Mouse (Mus musculus): ENCODE measurements around the gene Yy1. TPM values are rescaled to one million over a fixed set of nuclear protein-coding genes. Genes with fewer than 3 reads are reported as not detected.
A peak's percentile ranks its signal among the peaks of the same experiment; 100 is the strongest.

The Yy1 gene
- 13.0 and 14.4 TPM in 2 replicates for polyA plus RNA-seq (2016; fragmentation: Nextera tagmentation; extraction: Ambion mirVana)

DNA sequence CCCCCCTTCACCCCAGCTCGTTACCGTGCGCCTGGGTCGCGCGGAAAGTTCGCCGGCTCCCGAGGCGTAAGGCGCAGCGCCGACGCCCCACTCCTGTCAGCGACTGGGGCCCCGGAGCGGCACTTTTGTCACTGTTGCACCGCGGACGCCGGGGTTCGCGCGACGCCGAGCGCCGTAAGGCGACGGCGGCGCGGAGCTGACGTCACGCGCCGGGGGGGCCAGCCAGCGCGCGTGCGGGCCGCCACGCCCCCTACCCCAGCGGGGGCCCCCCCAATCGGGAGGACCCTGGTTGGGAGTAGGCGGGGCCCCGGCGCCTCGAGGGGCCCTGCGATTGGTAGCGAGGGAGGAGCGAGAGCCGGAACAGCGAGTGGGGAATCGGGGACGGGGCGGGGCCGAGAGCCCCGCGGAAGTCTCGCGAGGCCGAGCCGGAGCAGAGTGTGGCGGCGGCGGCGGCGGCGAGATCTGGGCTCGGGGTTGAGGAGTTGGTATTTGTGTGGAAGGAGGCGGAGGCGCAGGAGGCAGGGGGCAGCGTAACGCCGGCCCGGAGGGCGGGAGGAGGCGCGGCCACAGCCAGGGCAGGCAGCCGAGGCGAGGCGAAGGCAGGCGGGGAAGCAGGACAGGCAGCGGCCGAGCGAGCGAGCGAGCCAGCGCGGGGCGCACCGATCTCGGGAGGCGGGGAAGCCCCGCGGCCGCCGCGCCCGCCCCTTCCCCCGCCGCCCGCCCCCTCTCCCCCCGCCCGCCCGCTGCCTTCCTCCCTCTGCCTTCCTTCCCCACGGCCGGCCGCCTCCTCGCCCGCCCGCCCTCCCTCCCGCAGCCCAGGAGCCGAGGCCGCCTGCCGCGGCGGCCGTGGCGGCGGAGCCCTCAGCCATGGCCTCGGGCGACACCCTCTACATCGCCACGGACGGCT is at the start of gene Yy1:
Gene Yy1 (plus strand): TSS at position 428 of the 907 bp plus-strand sequence.
- Histone ChIP-seq H3K4me3 (peak within 1 kb of the TSS; percentile 100), H3K27ac (replicated peaks) (peak within 1 kb of the TSS; percentile 97), H3K36me3 (peaks cover 17% of the 10 kb centered on the region), H3K9me3 (replicated peaks) (no peaks in the 10 kb centered on the region), H3K27me3 (ENCODE audit: low read depth, poor library complexity, severe bottlenecking) (no peaks in the 10 kb centered on the region), H3K4me1 (peaks cover 36% of the 10 kb centered on the region)
- DNase-seq (ENCODE audit: low spot score): peak; percentile 99
- WGBS: under 1% methylated on average over 105 of the region's 127 CpGs

DNA sequence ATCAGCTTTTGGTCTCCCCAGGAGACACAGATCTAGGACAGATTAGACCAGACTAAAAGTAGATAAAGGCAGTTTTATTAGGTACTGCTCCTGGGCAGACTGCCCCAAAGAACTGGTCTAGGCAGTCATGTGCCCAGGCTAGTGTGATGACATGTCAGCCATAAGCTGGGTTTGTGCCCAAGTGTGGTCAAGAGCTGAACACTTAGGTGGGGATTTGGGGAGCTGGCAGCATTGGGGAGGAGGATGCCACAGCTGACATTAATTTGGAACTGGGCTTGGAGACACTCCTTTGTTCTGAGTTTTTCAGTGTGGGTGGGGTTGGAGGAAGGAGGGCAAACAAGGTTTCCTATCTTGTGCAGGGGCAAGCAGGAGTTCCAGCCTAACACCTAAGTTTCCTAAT is 46.8 kb upstream of the Yy1 start:
- H3K4me1 ChIP-seq: peaks cover 4% of the 10 kb centered on the region; the same call in 1 of the 2 replicates
- H3K9me3 ChIP-seq (replicated peaks): no peaks in the 10 kb centered on the region
- H3K36me3 ChIP-seq: no peaks in the 10 kb centered on the region
- DNase-seq (ENCODE audit: low spot score): peak; percentile 10
- H3K4me3 ChIP-seq: no peak overlapping the region
- H3K27ac ChIP-seq (replicated peaks): no peak overlapping the region
- no peaks in the 10 kb centered on the region for H3K27me3 ChIP-seq (ENCODE audit: low read depth, poor library complexity, severe bottlenecking)

DNA sequence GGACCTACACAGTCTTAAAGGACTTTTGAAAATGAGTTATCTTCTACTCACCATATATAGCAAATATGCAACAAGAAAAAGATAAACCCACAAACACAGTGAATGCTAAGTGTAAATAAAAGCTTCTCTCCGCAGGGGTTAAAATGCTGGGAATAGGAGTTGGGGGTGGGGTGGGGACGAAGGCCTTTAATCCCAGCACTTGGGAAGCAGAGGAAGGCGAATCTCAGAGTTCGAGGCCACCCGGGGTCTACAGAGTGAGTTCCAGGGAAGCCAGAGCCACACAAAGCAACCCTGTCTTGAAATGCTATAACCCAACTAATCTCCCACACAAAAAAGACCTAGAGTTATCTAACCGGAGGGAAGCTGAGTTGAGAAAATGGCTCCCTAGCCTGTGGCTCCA is 43.8 kb upstream of the Yy1 start:
- H3K36me3 ChIP-seq: no peaks in the 10 kb centered on the region
- no peak for DNase-seq (ENCODE audit: low spot score)
- H3K9me3 ChIP-seq (replicated peaks): no peaks in the 10 kb centered on the region
- H3K4me3 ChIP-seq: no peak overlapping the region
- H3K4me1 ChIP-seq: peaks cover 12% of the 10 kb centered on the region
- H3K27me3 ChIP-seq (ENCODE audit: low read depth, poor library complexity, severe bottlenecking): no peaks in the 10 kb centered on the region
- no peak overlapping the region for H3K27ac ChIP-seq (replicated peaks)
- WGBS: 62% methylated on average over 6 of the region's 6 CpGs

DNA sequence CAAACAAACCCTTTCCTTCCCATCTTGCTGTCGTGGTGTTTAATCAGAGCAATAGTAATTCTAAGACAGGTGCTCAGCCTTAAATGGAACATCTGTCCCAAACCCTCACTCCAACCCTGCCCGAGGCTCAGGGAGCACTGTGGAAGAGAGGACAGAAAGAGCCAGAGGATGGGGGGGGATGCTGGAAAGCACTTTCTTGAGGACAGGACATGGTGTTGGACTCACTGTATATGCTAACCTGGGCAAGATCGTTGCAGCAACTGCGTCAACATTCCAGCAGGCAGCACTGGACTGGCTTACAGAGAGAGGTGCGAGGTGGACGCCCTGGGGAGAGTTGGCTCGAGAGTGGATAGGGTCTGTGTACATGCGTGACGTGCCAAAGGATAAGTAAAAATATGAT is 43.3 kb upstream of the Yy1 start:
- peaks cover 12% of the 10 kb centered on the region for H3K4me1 ChIP-seq
- H3K36me3 ChIP-seq: no peaks in the 10 kb centered on the region
- peak; percentile 8 for DNase-seq (ENCODE audit: low spot score)
- H3K4me3 ChIP-seq: no peak overlapping the region
- no peaks in the 10 kb centered on the region for H3K9me3 ChIP-seq (replicated peaks)
- 88% methylated on average over 9 of the region's 9 CpGs for WGBS
- H3K27me3 ChIP-seq (ENCODE audit: low read depth, poor library complexity, severe bottlenecking): no peaks in the 10 kb centered on the region
- H3K27ac ChIP-seq (replicated peaks): no peak overlapping the region

DNA sequence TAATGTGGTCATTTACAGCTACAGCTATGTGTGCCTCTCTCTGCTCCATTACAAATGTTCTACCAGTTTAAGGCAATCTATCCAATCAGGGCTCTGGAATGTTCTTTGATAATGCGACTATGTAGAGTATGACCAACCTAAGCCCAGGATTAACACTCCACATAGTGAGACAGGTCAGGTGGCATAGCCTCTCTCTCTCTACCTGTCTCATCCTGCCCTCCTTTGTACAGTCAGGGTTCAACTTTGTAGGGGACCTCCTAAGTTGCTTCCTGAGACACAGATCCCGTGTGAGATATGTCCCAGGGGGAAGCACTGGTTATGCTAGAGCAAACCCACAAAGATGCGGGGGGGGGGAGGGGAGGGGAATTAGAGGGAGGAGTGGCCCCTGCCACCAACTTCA is 42.5 kb upstream of the Yy1 start:
- Histone ChIP-seq H3K4me3 (no peak overlapping the region), H3K36me3 (no peaks in the 10 kb centered on the region), H3K27me3 (ENCODE audit: low read depth, poor library complexity, severe bottlenecking) (no peaks in the 10 kb centered on the region), H3K4me1 (peaks cover 9% of the 10 kb centered on the region), H3K9me3 (replicated peaks) (no peaks in the 10 kb centered on the region), H3K27ac (replicated peaks) (no peak overlapping the region)
- WGBS: 73% methylated on average over 3 of the region's 3 CpGs
- DNase-seq (ENCODE audit: low spot score): peak; percentile 3

DNA sequence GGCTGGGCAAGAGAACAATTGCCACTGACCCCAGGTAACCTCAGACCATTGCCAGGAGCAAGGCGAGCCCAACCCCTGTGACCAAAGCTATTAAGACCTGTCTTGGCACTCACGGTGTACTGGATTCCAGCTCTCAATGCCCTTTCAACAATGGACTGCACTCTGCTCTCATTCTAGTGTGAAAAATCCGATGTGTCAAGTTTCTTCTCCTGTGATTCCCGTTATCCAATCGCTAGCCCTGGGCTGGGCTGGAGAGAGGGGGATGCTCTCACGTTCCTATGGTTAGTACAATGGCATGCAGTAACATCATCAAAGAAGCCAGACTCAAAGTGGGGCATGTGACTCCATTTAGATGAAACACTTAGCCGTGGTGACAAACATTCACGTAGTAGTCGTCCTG is 41.0 kb upstream of the Yy1 start:
- WGBS: 57% methylated on average over 9 of the region's 9 CpGs
- no peak for DNase-seq (ENCODE audit: low spot score)
- Histone ChIP-seq H3K4me3 (no peak overlapping the region), H3K27ac (replicated peaks) (no peak overlapping the region), H3K4me1 (peaks cover 9% of the 10 kb centered on the region), H3K36me3 (no peaks in the 10 kb centered on the region), H3K9me3 (replicated peaks) (no peaks in the 10 kb centered on the region), H3K27me3 (ENCODE audit: low read depth, poor library complexity, severe bottlenecking) (no peaks in the 10 kb centered on the region)

DNA sequence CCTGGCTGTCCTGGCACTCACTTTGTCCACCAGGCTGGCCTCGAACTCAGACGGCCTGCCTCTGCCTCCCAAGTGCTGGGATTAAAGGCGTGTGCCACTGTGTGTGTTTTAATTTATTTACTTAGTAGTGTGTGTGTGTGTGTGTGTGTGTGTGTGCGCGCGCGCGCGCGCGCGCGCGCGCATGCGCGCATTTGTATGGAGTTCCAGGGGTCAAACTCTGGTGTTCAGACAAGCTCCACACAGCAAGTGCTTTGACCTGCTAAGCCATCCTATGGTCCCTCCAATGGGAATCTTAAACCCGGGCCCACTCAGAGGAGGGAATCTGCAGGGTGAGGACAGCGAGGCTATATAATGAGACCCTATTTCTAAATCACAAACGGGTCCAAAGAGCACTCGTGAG is 37.6 kb upstream of the Yy1 start:
- no peak overlapping the region for H3K4me3 ChIP-seq
- no peak for DNase-seq (ENCODE audit: low spot score)
- no peak overlapping the region for H3K27ac ChIP-seq (replicated peaks)
- no peaks in the 10 kb centered on the region for H3K36me3 ChIP-seq
- H3K9me3 ChIP-seq (replicated peaks): no peaks in the 10 kb centered on the region
- WGBS: 89% methylated on average over 21 of the region's 21 CpGs
- H3K4me1 ChIP-seq: peaks cover 20% of the 10 kb centered on the region
- H3K27me3 ChIP-seq (ENCODE audit: low read depth, poor library complexity, severe bottlenecking): no peaks in the 10 kb centered on the region

DNA sequence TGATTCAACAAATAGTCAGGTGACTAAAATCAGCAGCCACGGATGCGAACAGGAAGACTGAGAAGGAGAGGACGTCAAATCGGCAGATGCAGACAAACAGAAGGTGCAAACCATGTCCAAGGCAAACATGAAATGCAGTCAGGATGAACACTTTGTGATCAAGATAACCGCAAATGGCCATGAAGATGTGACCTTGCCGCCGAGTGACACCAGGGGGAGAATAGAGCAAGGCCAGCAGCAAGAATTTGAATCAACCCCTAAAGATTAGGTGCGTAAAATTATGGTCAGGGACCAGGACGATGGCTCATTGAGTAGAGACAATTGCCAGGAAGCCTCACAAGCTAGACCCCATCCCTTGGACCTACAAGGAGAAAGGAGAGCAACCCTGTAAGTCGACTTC is 36.2 kb upstream of the Yy1 start:
- Histone ChIP-seq H3K36me3 (no peaks in the 10 kb centered on the region), H3K27ac (replicated peaks) (no peak overlapping the region), H3K27me3 (ENCODE audit: low read depth, poor library complexity, severe bottlenecking) (no peaks in the 10 kb centered on the region), H3K4me1 (peaks cover 17% of the 10 kb centered on the region), H3K4me3 (no peak overlapping the region), H3K9me3 (replicated peaks) (no peaks in the 10 kb centered on the region)
- 91% methylated on average over 10 of the region's 10 CpGs for WGBS
- DNase-seq (ENCODE audit: low spot score): no peak

DNA sequence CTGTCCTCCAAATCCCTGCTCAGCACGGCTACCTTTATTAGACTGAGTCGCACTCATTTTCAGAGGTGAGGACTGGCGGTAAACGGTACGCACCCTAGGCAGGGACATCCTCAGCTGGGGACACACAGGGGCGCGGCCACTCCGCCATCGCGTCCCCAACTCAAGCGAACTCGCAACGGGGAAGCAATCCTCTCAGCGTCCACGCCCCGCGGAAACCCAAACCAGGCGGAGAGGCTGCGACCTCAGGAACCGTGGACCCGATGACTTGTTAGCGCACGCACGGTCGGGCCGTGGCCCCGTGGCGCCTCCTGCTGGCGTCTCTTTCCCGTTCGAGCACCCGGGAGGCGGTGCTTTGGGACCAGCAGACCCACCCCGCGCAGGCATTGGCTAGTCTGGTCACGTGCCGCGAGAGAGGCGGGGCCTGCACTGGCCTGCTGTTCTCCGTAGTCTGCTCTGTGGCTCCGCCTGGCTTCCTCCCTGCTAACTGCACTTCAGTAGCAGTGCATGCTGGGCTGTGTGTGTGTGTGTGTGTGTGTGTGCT is 35.0 kb upstream of the Yy1 start:
- Histone ChIP-seq H3K27me3 (ENCODE audit: low read depth, poor library complexity, severe bottlenecking) (no peaks in the 10 kb centered on the region), H3K36me3 (no peaks in the 10 kb centered on the region), H3K27ac (replicated peaks) (peak overlapping the region; percentile 87), H3K9me3 (replicated peaks) (no peaks in the 10 kb centered on the region), H3K4me1 (peaks cover 11% of the 10 kb centered on the region), H3K4me3 (peak overlapping the region; percentile 71)
- DNase-seq (ENCODE audit: low spot score): peak; percentile 99
- under 1% methylated on average over 41 of the region's 41 CpGs for WGBS

DNA sequence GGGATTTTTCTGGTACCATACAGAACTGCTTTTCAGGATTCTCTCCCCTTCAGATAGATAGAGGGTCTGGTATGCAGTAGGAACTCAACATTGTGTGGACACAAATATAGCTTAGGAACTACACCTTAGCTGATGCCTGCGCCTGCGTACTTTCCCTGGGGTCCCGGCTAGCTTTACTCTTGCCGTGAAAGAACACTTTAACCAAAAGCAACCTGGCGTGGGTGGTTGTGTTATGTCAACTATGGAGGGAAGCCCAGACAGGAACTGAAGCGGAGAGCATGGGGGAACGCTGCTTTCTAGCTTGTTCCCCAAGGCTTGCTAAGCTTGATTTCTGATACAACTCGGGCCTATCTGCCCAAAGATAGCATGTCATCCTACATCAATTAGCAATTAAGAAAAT is 34.5 kb upstream of the Yy1 start:
- H3K27me3 ChIP-seq (ENCODE audit: low read depth, poor library complexity, severe bottlenecking): no peaks in the 10 kb centered on the region
- WGBS: 82% methylated on average over 8 of the region's 8 CpGs

DNA sequence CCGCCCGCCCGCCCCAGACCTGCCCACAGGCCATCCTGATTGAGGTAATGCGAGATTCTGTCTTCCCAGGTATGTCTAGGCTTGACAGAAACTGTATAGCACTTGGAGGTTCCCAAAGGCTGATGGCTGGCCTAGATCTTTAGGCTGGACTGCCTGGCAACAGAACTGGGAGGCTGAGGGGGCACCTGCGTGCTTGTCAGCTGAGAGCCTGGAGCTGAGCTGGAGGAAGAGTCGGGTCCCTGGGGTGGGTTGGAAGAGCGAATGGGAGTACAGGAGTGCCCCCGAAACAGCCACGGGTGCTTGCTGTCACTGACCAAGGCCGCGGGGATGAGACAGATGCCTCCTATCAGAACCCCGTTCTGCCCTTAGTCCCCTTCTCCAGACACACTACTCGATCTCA is 34.1 kb upstream of the Yy1 start:
- 85% methylated on average over 13 of the region's 13 CpGs for WGBS
- H3K4me3 ChIP-seq: no peak overlapping the region
- H3K4me1 ChIP-seq: peaks cover 15% of the 10 kb centered on the region
- no peaks in the 10 kb centered on the region for H3K9me3 ChIP-seq (replicated peaks)
- no peak overlapping the region; the same call in 1 of the 2 replicates for H3K27ac ChIP-seq (replicated peaks)
- H3K27me3 ChIP-seq (ENCODE audit: low read depth, poor library complexity, severe bottlenecking): no peaks in the 10 kb centered on the region
- no peak for DNase-seq (ENCODE audit: low spot score)
- no peaks in the 10 kb centered on the region for H3K36me3 ChIP-seq

More for the DNA sequence above, 34.5 kb upstream of the Yy1 start:
- Histone ChIP-seq H3K9me3 (replicated peaks) (no peaks in the 10 kb centered on the region), H3K4me3 (peak overlapping the region; percentile 71), H3K27ac (replicated peaks) (peak overlapping the region; percentile 87), H3K4me1 (peaks cover 11% of the 10 kb centered on the region), H3K36me3 (no peaks in the 10 kb centered on the region)
- DNase-seq (ENCODE audit: low spot score): no peak

DNA sequence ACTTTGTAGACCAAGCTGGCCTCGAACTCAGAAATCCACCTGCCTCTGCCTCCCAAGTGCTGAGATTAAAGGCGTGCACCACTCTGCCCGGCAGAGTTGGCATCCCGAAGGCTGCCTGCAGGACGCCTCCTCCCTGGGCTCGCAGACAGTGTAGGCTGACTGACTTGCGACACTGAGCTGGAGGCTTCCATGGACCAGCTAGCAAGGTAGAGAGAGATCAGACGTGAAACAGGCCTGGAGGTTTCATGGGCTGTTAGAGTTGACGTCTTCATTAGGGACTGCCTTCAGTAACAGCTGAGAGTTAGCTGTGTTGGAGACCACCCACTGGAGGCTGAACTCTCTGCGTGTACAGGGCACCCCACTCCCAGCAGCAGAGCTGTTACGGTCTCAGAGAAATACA is 33.5 kb upstream of the Yy1 start:
- peaks cover 17% of the 10 kb centered on the region for H3K4me1 ChIP-seq
- no peak for DNase-seq (ENCODE audit: low spot score)
- no peak overlapping the region for H3K27ac ChIP-seq (replicated peaks)
- H3K27me3 ChIP-seq (ENCODE audit: low read depth, poor library complexity, severe bottlenecking): no peaks in the 10 kb centered on the region
- no peaks in the 10 kb centered on the region for H3K36me3 ChIP-seq
- no peak overlapping the region for H3K4me3 ChIP-seq
- 87% methylated on average over 11 of the region's 11 CpGs for WGBS
- no peaks in the 10 kb centered on the region for H3K9me3 ChIP-seq (replicated peaks)

DNA sequence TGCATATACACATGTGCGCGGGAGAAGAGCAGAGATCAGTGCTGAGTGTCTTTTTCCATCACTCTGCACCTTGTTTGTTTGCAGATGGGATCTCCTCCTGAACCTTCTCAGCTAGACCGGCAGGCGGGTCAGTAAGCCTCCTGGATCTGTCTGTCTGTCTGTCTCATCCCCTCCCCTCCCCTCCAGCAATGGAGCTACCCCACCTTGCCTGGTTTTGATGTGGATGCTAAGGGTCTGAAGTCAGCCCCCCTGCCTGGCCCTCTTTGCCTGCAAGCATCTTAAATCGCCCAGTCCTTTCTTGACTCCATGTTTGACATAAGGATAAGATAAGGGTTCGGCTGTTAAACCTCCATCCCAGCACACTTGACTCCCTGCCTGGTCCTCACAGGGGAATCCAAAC is 32.8 kb upstream of the Yy1 start:
- Histone ChIP-seq H3K4me3 (no peak overlapping the region), H3K36me3 (no peaks in the 10 kb centered on the region), H3K9me3 (replicated peaks) (no peaks in the 10 kb centered on the region), H3K4me1 (peaks cover 17% of the 10 kb centered on the region), H3K27me3 (ENCODE audit: low read depth, poor library complexity, severe bottlenecking) (no peaks in the 10 kb centered on the region), H3K27ac (replicated peaks) (no peak overlapping the region)
- no peak for DNase-seq (ENCODE audit: low spot score)
- 83% methylated on average over 6 of the region's 6 CpGs for WGBS

Data from midbrain, embryonic 10.5 days (tissue).